Mouse (Mus musculus) liver, embryonic 16.5 days (tissue): Measurements from ENCODE around the gene Prkar2b. TPM values are rescaled to one million over a fixed set of nuclear protein-coding genes. Genes with fewer than 3 reads are reported as not detected.

ENCODE experiments used
- ATAC-seq: fragments of 200-750 bp; cut with Nextera tagmentation; 2 replicates; pipeline ENCODE4 v1.8.0; 2017; ENCODE audit warnings: low read depth, mild to moderate bottlenecking, moderate number of reproducible peaks, moderate library complexity
- H3K27ac ChIP-seq: fragments of 300-500 bp; sonication (generic); 2 replicates; pipeline ENCODE4 v1.5.1; 2014; ENCODE audit warnings: mild to moderate bottlenecking, low read length
- H3K27me3 ChIP-seq: fragments of 300-500 bp; sonication (generic); 2 replicates; pipeline ENCODE4 v1.6.1; 2014; ENCODE audit warnings: low read depth, low read length, mixed read lengths; ENCODE audit not compliant: control insufficient read depth, insufficient read depth
- H3K36me3 ChIP-seq: fragments of 300-500 bp; sonication (generic); 2 replicates; pipeline ENCODE4 v1.6.1; 2014; ENCODE audit warnings: mild to moderate bottlenecking; ENCODE audit not compliant: control insufficient read depth, insufficient read depth
- H3K4me1 ChIP-seq: fragments of 300-500 bp; sonication (generic); 2 replicates; pipeline ENCODE4 v1.6.1; 2014; ENCODE audit warnings: low read depth, low read length, mixed read lengths; ENCODE audit not compliant: control insufficient read depth
- H3K4me2 ChIP-seq: fragments of 300-500 bp; sonication (generic); 2 replicates; pipeline ENCODE4 v1.6.1; 2014; ENCODE audit warnings: low read depth, low read length, mixed read lengths
- H3K4me3 ChIP-seq: fragments of 300-500 bp; sonication (generic); 2 replicates; pipeline ENCODE4 v1.5.1; 2014; ENCODE audit warnings: low read depth, mild to moderate bottlenecking, low read length
- H3K9ac ChIP-seq: fragments of 300-500 bp; sonication (generic); 2 replicates; pipeline ENCODE4 v1.6.1; 2014; ENCODE audit warnings: low read depth, low read length
- H3K9me3 ChIP-seq: fragments of 300-500 bp; sonication (generic); replicated peaks from 2 replicates; pipeline ENCODE4 v1.6.1; 2016; ENCODE audit warnings: low read length; ENCODE audit not compliant: control insufficient read depth
- WGBS: fragments of 180-500 bp; shearing (Covaris S2); extraction: QIAGEN DNeasy Blood & Tissue Kit; methylation state at CpG from one replicate; pipeline ENCODE4 v1.1.7; 2014; ENCODE audit not compliant: insufficient replicate concordance; 5-methylcytosine and 5-hydroxymethylcytosine counted together
- polyA plus RNA-seq: library from polyadenylated mRNA; unstranded; fragments of >200 nt; fragmentation: Nextera tagmentation; extraction: Ambion mirVana; gene quantifications from 2 replicates; pipeline ENCODE4 v1.2.1, GENCODE M21; 2015

The Prkar2b gene
- polyA plus RNA-seq, 1 experiment from 2014 or later = 53.8 TPM

- no peak for ATAC-seq
- H3K9me3 ChIP-seq = no peaks in the 10 kb centered on the region
- H3K4me1 ChIP-seq = peaks cover 17% of the 10 kb centered on the region
- H3K36me3 ChIP-seq = no peaks in the 10 kb centered on the region
- peak overlapping the region; percentile 59 for H3K9ac ChIP-seq
- peak overlapping the region; percentile 82 for H3K27ac ChIP-seq
- WGBS = 10% methylated on average over 9 of the region's 9 CpGs
- H3K4me3 ChIP-seq = peak overlapping the region; percentile 66
- H3K4me2 ChIP-seq = peak overlapping the region; percentile 95
- no peaks in the 10 kb centered on the region for H3K27me3 ChIP-seq
Measured at GRCm38 (mm10) chr12:31950659-31951031, 110.5 kb downstream of the Prkar2b start.

- H3K4me2 ChIP-seq = peak within 1 kb of the TSS; percentile 95
- no peaks in the 10 kb centered on the region for H3K27me3 ChIP-seq
- no peaks in the 10 kb centered on the region for H3K9me3 ChIP-seq
- no peaks in the 10 kb centered on the region for H3K36me3 ChIP-seq
- ATAC-seq = peak; percentile 91
- H3K4me3 ChIP-seq = peak within 1 kb of the TSS; percentile 96
- peaks cover 17% of the 10 kb centered on the region for H3K4me1 ChIP-seq
- under 1% methylated on average over 53 of the region's 71 CpGs for WGBS
- H3K9ac ChIP-seq = peak within 1 kb of the TSS; percentile 100
- H3K27ac ChIP-seq = peak within 1 kb of the TSS; percentile 98
Measured at GRCm38 (mm10) chr12:31949759-31950658, 111.1 kb downstream of the Prkar2b start, which contains the start of gene Hbp1. Gene Hbp1 (minus strand): TSS chr12:31950535.

DNA sequence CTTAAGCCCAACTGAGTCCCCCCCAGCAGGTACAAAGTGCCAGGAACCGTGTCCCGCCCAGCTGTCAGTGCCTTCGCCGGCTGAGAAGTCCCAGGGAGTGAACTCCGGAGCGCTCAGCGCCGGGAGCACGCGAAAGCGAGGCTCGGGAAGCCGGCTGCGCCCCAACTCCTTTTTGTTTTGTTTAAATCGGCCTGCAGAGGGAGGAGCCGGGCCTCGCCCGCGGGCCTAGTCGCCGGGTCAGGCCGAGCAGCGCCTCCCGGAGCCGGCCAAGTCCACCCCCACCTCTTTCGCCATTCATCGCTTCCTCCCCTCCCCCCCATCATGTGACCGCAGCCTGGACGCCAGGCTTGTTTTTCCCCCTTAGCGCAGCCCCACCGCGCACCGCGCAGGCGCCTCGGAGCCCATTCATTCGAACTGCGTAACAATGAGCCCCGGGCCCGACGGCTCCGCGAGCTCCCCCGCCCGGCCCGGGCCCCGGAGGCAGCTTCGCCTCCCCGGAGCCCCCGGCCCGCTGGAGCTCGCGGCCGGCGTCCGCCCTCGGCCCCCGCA, 111.8 kb downstream of the Prkar2b start:
- peaks cover 20% of the 10 kb centered on the region for H3K4me1 ChIP-seq
- under 1% methylated on average over 58 of the region's 58 CpGs for WGBS
- H3K36me3 ChIP-seq = no peaks in the 10 kb centered on the region
- H3K9ac ChIP-seq = peak overlapping the region; percentile 100
- H3K27ac ChIP-seq = peak overlapping the region; percentile 98
- no peaks in the 10 kb centered on the region for H3K9me3 ChIP-seq
- peak; percentile 57 for ATAC-seq
- no peaks in the 10 kb centered on the region for H3K27me3 ChIP-seq
- peak overlapping the region; percentile 96 for H3K4me3 ChIP-seq
- H3K4me2 ChIP-seq = peak overlapping the region; percentile 79

DNA sequence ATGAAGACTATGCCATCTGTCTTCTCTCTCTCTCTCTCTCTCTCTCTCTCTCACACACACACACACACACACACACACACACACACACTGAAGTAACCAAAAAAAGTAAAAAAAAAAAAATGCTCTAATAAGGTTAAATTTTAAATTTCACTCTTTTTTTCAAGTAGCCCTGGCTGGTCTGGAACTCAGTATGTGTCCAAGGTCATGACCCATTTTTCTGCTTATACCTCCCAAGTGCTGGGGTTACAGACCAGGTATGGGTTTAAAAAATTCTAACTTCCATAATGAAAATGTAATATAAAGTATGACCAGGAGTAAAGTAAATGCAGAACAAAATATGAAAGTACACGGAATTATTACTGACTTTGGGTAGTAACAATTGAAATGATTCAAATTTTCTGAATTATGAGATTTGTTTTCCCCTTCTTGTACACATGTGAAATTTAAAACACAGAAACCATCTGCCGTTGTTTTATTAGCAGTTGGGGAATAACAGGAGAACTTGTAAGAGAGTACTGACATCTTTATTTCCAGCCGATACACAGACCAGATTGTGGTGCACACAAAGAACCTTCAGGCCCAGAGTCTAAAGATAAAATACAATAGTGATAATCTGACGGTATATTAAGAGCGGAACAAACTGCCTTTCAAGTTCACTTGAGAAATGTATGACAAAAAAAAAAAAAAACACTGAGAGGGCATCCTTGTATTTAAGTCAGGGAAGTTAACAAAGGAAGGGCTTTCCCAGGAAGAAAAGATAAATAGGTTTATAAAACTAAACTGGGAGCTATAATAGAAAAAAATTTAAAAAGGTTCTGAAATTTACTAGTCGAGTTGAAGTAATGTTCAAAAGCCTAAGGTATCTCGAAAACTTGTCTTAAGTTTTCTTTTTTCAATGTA, 112.7 kb downstream of the Prkar2b start:
- H3K9ac ChIP-seq = peak overlapping the region; percentile 100
- WGBS = 22% methylated on average over 7 of the region's 7 CpGs
- H3K4me2 ChIP-seq = peak overlapping the region; percentile 79
- ATAC-seq = no peak
- H3K36me3 ChIP-seq = no peaks in the 10 kb centered on the region
- H3K4me3 ChIP-seq = peak overlapping the region; percentile 96
- H3K9me3 ChIP-seq = no peaks in the 10 kb centered on the region
- H3K27me3 ChIP-seq = no peaks in the 10 kb centered on the region
- H3K27ac ChIP-seq = peak overlapping the region; percentile 98
- H3K4me1 ChIP-seq = peaks cover 27% of the 10 kb centered on the region

DNA sequence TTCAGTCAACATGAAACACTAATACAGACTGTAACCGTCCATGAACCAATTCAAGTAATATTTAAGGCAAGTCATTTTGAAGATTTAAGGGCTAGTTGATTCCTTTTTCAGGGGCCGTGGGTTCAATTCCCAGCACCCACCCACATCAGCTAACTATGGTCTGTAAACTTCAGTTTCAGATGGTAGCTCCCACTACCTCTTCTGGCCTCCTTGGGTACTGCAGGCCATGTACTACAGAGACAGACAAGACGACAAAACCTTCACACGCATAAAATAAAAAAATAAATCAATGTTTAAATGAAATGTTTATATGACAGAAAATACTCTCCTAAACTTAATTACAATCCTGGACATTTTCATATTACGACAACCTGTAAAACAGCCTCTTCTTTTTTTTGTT, 113.6 kb downstream of the Prkar2b start:
- 85% methylated on average over 5 of the region's 5 CpGs for WGBS
- no peaks in the 10 kb centered on the region for H3K9me3 ChIP-seq
- ATAC-seq = no peak
- peaks cover 4% of the 10 kb centered on the region for H3K36me3 ChIP-seq
- no peaks in the 10 kb centered on the region for H3K27me3 ChIP-seq
- H3K9ac ChIP-seq = no peak overlapping the region
- peak overlapping the region; percentile 79; the same call in 1 of the 2 replicates for H3K4me2 ChIP-seq
- H3K4me3 ChIP-seq = no peak overlapping the region
- H3K27ac ChIP-seq = no peak overlapping the region
- H3K4me1 ChIP-seq = peaks cover 35% of the 10 kb centered on the region

DNA sequence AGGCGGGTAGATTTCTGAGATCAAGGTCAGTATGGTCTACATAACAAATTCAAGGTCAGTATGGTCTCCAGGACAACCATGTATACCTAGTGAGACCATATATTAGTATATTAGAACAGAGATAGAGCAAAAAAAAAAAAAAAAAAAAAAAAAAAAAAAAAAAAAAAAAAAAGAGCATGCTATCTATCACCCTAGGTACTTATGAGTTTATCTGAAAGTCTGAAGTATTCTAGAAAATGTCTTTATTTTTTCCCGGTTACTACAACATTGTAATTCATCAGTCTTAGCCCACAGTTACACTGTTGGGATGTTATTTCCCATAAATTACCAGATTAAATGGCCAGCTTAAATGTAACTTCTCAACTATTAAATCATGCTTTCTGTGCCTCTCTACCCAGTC, 116.7 kb downstream of the Prkar2b start:
- Histone ChIP-seq H3K4me1 (peaks cover 29% of the 10 kb centered on the region), H3K27ac (no peak overlapping the region; the same call in 1 of the 2 replicates)
- 60% methylated on average over 2 of the region's 2 CpGs for WGBS

DNA sequence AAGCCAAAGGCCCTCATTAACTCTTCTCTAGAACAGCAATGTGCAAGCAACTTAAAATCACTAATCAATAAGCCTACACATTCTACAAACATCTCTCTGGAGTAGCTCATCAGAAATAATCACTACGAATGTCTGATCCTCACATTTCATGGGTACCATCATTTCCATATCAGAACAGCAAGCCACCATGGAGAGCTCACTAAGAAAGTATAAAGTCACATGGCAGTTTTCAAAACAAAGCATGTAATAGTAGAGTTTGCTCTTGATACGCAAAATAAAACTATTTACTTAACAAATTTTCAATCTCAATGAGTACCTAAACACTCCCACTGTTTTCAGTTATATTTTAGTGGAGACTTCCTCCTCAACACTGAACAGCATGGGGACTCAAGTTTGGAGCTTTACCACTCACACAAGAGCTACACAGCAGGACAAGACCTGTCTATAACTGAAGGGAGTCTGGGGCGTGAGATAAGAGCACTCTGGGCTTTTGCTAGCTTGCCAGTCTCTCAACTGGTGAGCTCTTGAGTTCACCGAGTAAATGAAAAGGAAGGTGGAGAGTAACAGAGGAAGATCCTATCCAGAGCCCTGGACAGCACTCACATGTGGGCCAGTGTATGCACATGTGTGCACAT, 118.0 kb downstream of the Prkar2b start:
- ATAC-seq = peak; percentile 89
- no peak overlapping the region for H3K9ac ChIP-seq
- H3K36me3 ChIP-seq = peaks cover 28% of the 10 kb centered on the region

More for the DNA sequence above, 116.7 kb downstream of the Prkar2b start:
- Histone ChIP-seq H3K9ac (no peak overlapping the region), H3K27me3 (no peaks in the 10 kb centered on the region), H3K36me3 (peaks cover 20% of the 10 kb centered on the region), H3K4me3 (no peak overlapping the region), H3K9me3 (no peaks in the 10 kb centered on the region), H3K4me2 (no peak overlapping the region)
- ATAC-seq = no peak

GRCm38 (mm10) chr12:31939026-31939425, 122.1 kb downstream of the Prkar2b start:
- Histone ChIP-seq H3K9me3 (no peaks in the 10 kb centered on the region), H3K27ac (no peak overlapping the region), H3K4me2 (no peak overlapping the region), H3K9ac (no peak overlapping the region), H3K4me1 (peaks cover 15% of the 10 kb centered on the region), H3K36me3 (peaks cover 57% of the 10 kb centered on the region), H3K27me3 (no peaks in the 10 kb centered on the region), H3K4me3 (no peak overlapping the region)
- no peak for ATAC-seq

More for the DNA sequence above, 118.0 kb downstream of the Prkar2b start:
- Histone ChIP-seq H3K27ac (peak overlapping the region; percentile 23; the same call in 1 of the 2 replicates), H3K27me3 (no peaks in the 10 kb centered on the region), H3K9me3 (no peaks in the 10 kb centered on the region), H3K4me2 (0 out of 2 replicates have a peak overlapping the region, but pooled peaks have one; percentile 2), H3K4me3 (no peak overlapping the region), H3K4me1 (peaks cover 29% of the 10 kb centered on the region)
- 38% methylated on average over 4 of the region's 4 CpGs for WGBS
